Mouse (Mus musculus): ENCODE results near the gene Serpinb1c.

GRCm38 (mm10) chr13:32849092-32849491 is 48.9 kb downstream of the Serpinb1c start:
- TF ChIP-seq POLR2A (IDR thresholded peaks at IDR 0.05; ENCODE audit: low read depth, low read length) = no peak
- TF ChIP-seq CTCF (IDR thresholded peaks at IDR 0.05; ENCODE audit: borderline replicate concordance, insufficient read depth, low read length) = no peak
